Mouse (Mus musculus) MEL (cell line): Measurements from ENCODE around the gene Soat2.

Source experiments
- CTCF ChIP-seq, 3 experiments: IDR thresholded peaks in 2 of 3; conservative IDR thresholded peaks in 1 of 3; 2 replicates each; pipeline ENCODE4 v1.5.1; 2011 to 2012; ENCODE audit warnings: low read length in 3 of 3, low read depth in 2 of 3, mild to moderate bottlenecking in 2 of 3, improper control_type of control experiment in 1 of 3, inconsistent platforms in 1 of 3, mixed read lengths in 1 of 3, moderate library complexity in 1 of 3; ENCODE audit not compliant: control insufficient read depth in 1 of 3, insufficient read depth in 1 of 3, poor library complexity in 1 of 3, severe bottlenecking in 1 of 3
- EP300 ChIP-seq, 2 experiments: IDR thresholded peaks; 2 replicates each; pipeline ENCODE4 v1.6.1; 2011; ENCODE audit warnings: improper control_type of control experiment in 2 of 2, low read length in 2 of 2, low read depth in 1 of 2, mild to moderate bottlenecking in 1 of 2
- GABPA ChIP-seq: IDR thresholded peaks from 2 replicates; pipeline ENCODE4 v1.6.1; 2012; ENCODE audit warnings: low read depth, mild to moderate bottlenecking, inconsistent platforms, low read length, improper control_type of control experiment, moderate library complexity
- JUND ChIP-seq: IDR thresholded peaks from 2 replicates; pipeline ENCODE4 v1.6.1; 2011; ENCODE audit warnings: low read depth, mild to moderate bottlenecking, improper control_type of control experiment, low read length
- MAX ChIP-seq: IDR thresholded peaks from 2 replicates; pipeline ENCODE4 v1.6.1; 2011; ENCODE audit warnings: low read length, improper control_type of control experiment
- MEF2A ChIP-seq: IDR thresholded peaks from 2 replicates; pipeline ENCODE4 v1.6.1; 2014; ENCODE audit warnings: low read depth, mild to moderate bottlenecking, inconsistent platforms, low read length, improper control_type of control experiment; ENCODE audit not compliant: poor library complexity, insufficient replicate concordance, severe bottlenecking; ENCODE audit errors: extremely low read depth
- MXI1 ChIP-seq: IDR thresholded peaks from 2 replicates; pipeline ENCODE4 v1.6.1; 2011; ENCODE audit warnings: mild to moderate bottlenecking, low read depth, low read length, improper control_type of control experiment
- MYC ChIP-seq: IDR thresholded peaks from 2 replicates; pipeline ENCODE4 v1.6.1; 2011; ENCODE audit warnings: low read depth, mild to moderate bottlenecking, low read length, improper control_type of control experiment, moderate library complexity
- POLR2AphosphoS2 ChIP-seq: IDR thresholded peaks from 2 replicates; pipeline ENCODE4 v1.6.1; 2011; ENCODE audit warnings: low read length, improper control_type of control experiment
- SMC3 ChIP-seq: IDR thresholded peaks from 2 replicates; pipeline ENCODE4 v1.6.1; 2011; ENCODE audit warnings: low read depth, low read length, improper control_type of control experiment
- USF1 ChIP-seq: IDR thresholded peaks from 2 replicates; pipeline ENCODE4 v1.6.1; 2014; ENCODE audit warnings: low read depth, mild to moderate bottlenecking, inconsistent platforms, low read length, improper control_type of control experiment, moderate library complexity

GRCm38 (mm10) chr15:102144726-102145125, 5.6 kb upstream of the Soat2 start:
- no peak for TF ChIP-seq MAX
- TF ChIP-seq USF1: no peak
- no peak for TF ChIP-seq POLR2AphosphoS2
- no peak for TF ChIP-seq GABPA
- no peak for TF ChIP-seq MXI1
- no peak for TF ChIP-seq EP300 (IDR thresholded peaks at IDR 0.05; ENCODE audit: low read depth in 1 of 2, low read length in 2 of 2)
- TF ChIP-seq CTCF (IDR thresholded peaks at IDR 0.05 in 2 of 3, conservative IDR thresholded peaks at IDR 0.05 in 1 of 3; ENCODE audit: control insufficient read depth in 1 of 3, insufficient read depth in 1 of 3, low read depth in 2 of 3, low read length in 3 of 3, poor library complexity in 1 of 3, severe bottlenecking in 1 of 3): no peak
- TF ChIP-seq SMC3: no peak
- no peak for TF ChIP-seq JUND
- TF ChIP-seq MYC: no peak
- no peak for TF ChIP-seq MEF2A
